Mouse (Mus musculus) frontal cortex, adult 2 months (tissue): ENCODE measurements around the gene Itk. TPM values are rescaled to one million over a fixed set of nuclear protein-coding genes. Genes with fewer than 3 reads are reported as not detected.

Source experiments
- DNase-seq, 2 experiments: peaks; one replicate each; pipeline ENCODE4 v3.0.0; 2022; ENCODE audit warnings: low spot score in 1 of 2; ENCODE audit errors: extremely low spot score in 1 of 2
- polyA plus RNA-seq: library from polyadenylated mRNA; depleted of rRNA; stranded (reverse); fragments of >200 nt; gene quantifications from 2 replicates; pipeline ENCODE4 v1.2.3, GENCODE M21; 2012

Itk gene
- polyA plus RNA-seq, 1 experiment: 0.20 TPM

DNA sequence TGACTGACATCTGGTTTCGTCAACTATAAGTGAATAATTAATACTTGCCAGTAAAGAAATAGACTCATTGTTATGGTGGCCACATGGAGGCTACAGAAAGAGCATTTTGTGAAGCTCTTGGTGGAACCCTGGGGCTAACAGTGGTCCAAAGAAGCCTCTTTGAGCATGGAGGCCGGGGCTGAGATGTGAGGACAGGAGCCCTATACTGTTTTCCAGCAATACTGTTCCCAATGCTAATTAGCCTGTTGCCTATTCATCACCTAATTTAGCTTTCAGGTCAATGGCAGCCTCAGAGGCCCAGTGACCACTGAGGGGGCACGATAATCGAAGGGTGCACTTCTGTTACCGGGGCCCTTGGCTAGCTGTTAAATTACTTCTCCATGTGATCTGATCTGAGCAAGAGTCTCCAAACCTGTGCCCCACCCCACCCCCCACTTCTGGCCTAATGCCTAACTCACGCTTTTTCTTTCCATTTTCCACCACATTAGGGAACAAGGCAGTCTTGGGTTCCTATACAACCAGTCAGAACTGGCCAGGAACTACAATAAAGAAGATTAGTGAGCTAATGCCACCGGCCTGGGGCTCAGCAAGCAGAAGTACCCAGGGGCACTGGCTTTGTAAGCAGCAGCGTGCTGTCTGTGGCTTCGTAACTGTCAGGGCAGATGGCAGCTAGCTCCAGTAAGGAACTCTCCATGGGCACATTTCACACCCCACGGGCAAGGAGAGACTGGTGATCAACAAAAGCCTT is 79.3 kb downstream of the Itk start:
- no peak for DNase-seq

GRCm38 (mm10) chr11:46309111-46309741 is 80.1 kb downstream of the Itk start:
- peak in 1 of 2 experiments; percentile 66 for DNase-seq

DNA sequence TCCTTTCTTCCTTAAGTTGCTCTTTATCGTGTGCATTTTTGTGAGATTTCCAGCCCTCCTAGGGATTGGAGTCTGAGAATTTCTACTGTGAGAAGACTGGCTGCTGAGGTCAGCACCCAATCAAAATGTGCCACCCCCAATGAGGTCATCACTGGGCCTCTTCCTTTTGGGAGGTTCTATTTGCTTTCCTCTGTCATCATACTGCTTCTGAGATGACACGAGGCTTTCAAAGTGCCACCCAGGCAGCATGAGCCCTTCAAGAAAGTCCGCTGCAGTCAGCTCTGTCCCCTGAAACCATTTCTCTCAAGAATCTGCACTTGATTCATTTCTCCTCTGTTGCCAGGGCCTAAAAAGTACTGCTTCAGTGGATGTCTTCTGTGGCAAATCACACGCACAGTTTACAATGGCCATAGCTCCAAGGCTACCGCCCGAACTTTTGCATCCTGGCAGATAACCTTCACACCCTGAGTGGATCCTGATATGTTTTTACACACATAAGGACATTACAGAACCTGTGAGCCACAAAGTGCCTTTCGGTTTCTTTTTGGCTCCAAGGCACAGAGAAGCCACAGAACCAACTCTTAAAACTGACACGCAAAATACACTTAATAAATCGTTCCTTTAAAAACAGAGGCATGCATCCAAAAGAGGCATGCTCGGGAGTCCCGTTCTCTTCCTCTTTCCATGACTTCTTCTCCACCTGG is 80.9 kb downstream of the Itk start:
- no peak for DNase-seq

DNA sequence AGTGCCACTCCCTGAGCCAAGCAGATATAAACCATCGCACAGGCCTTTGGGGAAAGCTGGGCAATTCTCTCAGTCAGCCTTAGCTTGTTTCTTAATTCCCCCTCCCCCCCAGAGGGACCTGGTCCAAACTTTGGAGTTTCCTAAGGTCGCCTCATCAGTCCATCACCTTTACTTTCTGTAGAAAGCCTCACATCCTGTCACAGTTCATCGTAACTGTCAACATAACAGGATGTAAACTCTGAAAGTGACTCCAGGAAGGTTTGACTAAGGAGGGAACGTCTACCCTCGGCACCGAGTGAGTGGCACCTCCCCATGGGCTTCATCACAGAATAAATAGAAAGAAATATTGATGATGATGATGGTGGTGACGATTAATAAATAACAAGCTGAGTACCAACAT is 81.5 kb downstream of the Itk start:
- DNase-seq: no peak

GRCm38 (mm10) chr11:46306776-46307175 is 82.5 kb downstream of the Itk start:
- no peak for DNase-seq

DNA sequence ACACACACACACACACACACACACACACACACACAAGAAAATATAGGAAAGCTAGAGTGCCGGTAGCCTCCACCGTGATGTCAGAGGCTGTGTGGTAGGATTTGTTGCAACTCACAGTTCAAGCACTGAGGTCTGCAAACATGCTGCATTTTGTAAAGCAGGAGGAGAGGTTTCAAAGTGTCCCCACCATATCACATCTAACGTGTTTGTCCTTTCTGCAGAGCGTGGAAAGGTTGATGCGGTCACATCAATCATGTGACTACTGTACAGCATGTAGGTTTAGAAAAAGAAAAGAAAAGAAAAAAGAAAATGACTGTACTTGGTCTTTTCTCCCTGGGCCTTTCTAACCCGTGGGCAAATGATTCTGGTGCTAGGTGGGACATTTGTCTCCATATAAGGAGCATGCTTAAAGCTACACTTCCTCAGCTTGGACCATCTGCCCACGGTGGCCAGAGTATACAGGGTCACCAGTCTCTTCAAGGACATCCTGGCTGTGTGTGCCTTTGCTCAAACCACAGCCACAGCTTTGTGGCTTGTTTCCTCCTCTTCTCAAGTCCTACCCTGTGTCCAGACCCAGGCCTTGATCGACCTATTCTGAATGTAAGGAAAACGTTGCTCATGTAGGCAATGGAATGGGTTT is 83.3 kb downstream of the Itk start:
- no peak for DNase-seq

- DNase-seq: no peak
Measured at GRCm38 (mm10) chr11:46304864-46305710, 84.2 kb downstream of the Itk start.

DNA sequence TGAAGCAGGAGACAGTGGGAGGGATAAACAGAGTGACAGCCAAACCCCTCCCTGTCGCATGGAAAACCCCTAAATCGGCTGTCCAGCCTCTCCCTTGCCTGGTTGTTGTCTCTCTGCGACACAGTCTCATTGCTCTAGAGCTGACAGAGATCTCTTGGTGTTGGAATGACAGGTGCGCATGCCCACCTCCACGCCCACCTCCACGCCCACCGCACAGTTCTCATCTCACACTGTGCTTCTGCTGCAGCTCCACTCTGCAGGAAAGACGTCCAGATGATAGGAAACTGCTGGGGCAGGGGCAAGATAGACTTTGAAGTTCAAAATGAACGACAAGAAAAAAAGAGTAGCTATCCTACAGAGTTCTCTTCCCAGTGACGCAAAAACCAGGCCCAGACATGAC is 85.2 kb downstream of the Itk start:
- DNase-seq: no peak

DNA sequence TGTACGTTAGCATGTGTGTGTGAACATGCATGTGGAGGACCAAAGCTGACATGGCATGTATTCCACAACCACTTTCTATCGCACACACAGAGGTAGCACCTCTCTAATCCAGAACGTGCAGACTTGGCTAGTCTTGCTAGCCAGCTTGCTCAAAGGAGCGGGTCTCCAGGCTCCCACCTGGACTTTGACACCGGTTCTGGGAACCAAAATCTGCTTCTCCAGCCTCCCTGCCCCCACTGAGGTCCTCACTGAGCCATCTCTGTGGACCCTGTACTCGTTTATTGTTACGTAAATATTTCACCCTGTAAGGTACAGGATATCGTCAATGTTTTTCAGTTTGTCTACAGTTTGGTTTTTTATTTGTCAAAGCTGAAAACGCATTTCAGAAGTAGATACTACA is 86.8 kb downstream of the Itk start:
- DNase-seq: no peak

DNA sequence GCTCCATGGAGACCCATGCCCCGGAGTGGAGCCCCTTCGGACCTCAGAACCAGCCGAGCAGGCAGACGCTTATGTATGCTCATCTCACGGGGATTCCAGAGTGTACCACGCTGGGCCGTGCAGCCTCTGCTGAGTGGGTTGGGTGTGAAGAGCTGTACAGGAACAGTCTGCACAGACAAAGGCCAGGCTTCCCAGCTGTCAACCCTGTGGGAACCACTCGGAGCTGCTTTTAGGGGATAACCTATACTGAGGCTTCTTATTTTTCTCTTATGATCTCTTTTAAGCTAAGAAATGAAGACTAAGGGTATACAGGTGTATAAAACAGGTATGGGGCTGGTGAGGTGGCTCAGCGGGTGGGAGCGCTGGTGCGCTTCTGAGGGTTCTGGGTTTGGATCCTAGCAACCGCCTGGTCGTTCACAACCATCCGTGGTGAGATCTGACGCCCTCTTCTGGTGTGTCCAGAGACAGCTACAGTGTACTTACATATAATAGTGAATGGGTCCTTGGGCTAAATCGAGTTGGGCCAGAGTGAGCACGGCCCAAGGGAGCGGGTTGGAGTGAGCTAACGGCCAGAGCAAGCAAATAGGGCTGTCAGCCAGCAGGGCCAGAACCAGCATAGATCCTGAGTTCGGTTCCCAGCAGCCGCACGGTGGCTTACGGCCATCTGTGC is 87.6 kb downstream of the Itk start:
- DNase-seq: peak in 1 of 2 experiments; percentile 76

GRCm38 (mm10) chr11:46299901-46300300 is 89.4 kb downstream of the Itk start:
- peak in 1 of 2 experiments; percentile 67 for DNase-seq

DNA sequence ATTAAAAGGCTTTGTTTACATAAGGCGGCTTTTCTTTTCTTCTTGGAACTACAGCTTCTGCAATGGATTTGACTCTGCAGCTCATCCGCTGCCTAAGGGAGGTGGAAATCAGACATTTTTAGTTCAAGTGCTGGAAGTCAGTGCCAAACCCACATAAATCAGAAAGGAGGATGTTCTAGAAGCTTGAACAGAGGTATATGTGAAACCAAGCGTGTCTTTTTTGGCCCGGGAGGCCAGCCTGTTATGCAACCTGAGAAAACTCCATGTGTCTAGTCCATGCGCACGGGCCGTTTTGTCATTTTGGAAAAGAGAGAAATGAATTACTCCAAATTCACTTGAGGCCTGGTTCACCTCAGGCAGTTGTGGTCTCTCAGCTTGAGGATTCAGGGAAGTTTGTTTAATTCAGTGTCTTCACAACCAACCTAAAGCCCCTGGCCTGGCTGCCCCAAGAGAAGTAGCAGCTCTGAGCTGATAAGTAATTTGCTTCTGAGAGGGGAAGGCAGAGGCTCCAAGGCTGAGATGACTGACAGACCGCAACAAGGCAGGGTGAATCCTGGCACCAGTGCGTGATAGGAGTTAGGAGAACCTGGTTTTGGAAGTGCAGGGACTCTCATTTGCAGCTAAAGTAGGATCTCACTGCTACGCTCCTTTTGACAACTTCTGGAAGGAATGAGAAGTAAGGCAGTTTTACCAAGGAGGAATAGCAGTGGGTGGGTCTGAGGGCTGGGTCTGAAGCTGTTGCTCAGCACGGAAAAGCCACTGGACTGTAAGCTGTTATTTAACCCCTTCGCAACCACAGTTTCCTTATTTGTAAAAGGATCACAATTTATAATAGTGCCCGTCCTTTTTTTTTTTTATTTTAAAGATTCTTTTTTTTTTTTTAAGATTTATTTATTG is 90.2 kb downstream of the Itk start:
- DNase-seq: peak in 1 of 2 experiments; percentile 71

GRCm38 (mm10) chr11:46294390-46294789 is 94.9 kb downstream of the Itk start:
- DNase-seq: no peak

- DNase-seq: no peak
Measured at GRCm38 (mm10) chr11:46293491-46293890, 95.8 kb downstream of the Itk start.

- no peak for DNase-seq
Measured at GRCm38 (mm10) chr11:46290988-46291405, 98.3 kb downstream of the Itk start.

- DNase-seq: no peak
Measured at GRCm38 (mm10) chr11:46289561-46289960, 99.8 kb downstream of the Itk start.

- DNase-seq: no peak
Measured at GRCm38 (mm10) chr11:46289022-46289421, 100.3 kb downstream of the Itk start.

- no peak for DNase-seq
Measured at GRCm38 (mm10) chr11:46288091-46288490, 101.2 kb downstream of the Itk start.

DNA sequence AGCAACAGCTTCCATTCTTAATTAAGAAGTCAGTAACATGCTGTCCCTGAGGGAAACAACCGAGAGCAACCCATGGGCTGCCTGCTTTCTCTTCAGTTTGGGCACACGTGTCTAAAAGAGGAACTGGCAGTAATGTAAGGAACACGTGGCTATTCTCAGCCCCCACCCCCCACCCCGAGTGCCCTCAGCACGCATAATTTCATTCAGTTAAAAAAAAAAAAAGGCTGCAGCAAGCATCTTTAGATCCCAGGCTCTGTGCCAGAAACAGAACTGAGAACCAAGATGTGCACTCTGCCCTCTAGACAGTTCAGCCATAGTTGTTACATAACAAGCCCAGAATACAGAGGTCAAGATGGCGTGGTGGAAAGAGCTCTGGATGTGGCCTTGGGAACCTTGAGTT is 102.5 kb downstream of the Itk start:
- DNase-seq: no peak
